Mouse (Mus musculus): ENCODE data around the gene Dusp3.
"Not testable (repeated sequence)": the region's sequence is repeated elsewhere in the genome, so short reads cannot be mapped to it uniquely, and the experiment has no call there.

Gene Dusp3

DNA sequence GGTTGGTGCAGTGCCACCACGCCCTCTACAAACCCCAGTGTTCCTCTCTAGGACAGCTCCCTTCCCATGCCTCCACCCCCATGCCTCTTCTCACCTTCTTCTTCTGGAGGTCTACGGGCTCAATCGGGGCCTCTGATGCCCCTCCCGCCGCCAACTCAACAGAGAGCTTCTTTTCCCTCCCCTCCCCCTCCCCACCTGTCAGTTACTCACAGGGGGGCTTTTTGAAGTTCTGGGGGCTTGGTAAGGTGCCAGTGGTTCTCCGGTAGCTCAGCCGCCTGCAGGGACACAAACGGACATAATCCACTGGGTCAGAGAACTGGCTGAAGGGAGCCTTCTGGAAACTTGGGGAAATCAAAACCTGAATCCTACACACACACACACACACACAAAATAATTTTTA is 24.7 kb upstream of the Dusp3 start:
- no peak for DNase-seq (ENCODE audit: low spot score in 2 of 2)

GRCm38 (mm10) chr11:102010140-102010539 is 23.3 kb upstream of the Dusp3 start:
- no peak for DNase-seq (ENCODE audit: low spot score in 2 of 2)

- DNase-seq (ENCODE audit: low spot score in 2 of 2): no peak
Observed at GRCm38 (mm10) chr11:102008954-102009637, 22.3 kb upstream of the Dusp3 start.

- no peak for DNase-seq (ENCODE audit: low spot score in 2 of 2)
Observed at GRCm38 (mm10) chr11:102008372-102008771, 21.6 kb upstream of the Dusp3 start.

DNA sequence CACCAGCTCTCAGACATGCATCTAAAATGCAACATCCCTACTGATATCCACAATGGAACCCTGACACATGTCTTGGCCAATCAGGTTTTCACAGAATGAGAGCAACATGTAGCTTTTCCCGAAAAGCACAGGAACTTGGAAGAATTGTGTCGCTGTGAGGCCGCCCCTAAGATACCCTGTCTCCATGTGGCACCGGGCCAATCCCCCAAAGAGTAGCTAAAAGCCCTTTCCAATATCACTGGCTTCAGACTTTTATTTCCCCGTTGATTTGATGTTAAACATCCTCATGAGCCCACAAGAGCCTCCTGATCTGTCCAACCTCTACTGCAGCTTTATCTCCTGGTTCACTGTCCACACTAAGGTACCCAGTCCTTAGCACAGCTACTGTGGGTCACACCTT is 19.9 kb upstream of the Dusp3 start:
- no peak for DNase-seq (ENCODE audit: low spot score in 2 of 2)

- DNase-seq (ENCODE audit: low spot score in 2 of 2): no peak
Observed at GRCm38 (mm10) chr11:102006271-102006670, 19.5 kb upstream of the Dusp3 start.

DNA sequence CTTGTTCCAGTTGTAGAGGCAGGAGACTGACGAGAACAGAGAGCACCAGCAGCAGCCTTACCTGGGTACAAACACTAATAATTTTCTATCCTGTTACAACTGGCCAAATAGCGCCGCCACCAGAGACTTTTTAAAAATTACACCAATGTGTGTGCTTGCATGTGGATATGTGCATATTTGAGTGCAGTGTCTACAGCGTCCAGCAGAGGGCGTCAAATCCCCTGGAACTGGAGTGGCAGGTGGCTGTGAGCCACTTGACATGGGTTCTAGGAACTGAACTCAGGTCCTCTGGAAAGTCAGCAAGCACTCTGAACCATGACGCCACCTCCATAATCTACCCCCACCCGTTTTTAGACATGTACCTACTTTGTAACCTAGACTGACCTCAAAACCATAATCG is 17.4 kb upstream of the Dusp3 start:
- no peak for DNase-seq (ENCODE audit: low spot score in 2 of 2)

DNA sequence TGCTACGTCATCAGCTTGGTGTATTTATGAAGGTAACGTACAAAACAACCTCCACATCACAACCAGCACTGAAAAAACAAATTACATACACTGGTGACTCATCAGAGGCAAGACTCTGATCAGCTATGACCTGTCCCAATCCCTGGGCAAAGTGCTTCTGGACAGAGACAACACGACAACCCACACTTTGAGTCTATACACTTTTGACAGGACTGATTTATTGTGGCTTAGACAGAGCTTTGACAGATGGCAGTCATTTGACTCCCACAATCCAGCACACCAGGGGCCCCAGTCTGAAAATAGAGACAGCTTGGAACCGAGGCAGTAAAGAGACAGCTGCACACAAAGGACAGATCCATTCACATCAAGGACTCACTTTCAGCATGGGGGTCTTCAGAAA is 12.7 kb upstream of the Dusp3 start:
- DNase-seq (ENCODE audit: low spot score in 2 of 2): no peak

- no peak for DNase-seq (ENCODE audit: low spot score in 2 of 2)
Observed at GRCm38 (mm10) chr11:101998258-101998657, 11.4 kb upstream of the Dusp3 start.

DNA sequence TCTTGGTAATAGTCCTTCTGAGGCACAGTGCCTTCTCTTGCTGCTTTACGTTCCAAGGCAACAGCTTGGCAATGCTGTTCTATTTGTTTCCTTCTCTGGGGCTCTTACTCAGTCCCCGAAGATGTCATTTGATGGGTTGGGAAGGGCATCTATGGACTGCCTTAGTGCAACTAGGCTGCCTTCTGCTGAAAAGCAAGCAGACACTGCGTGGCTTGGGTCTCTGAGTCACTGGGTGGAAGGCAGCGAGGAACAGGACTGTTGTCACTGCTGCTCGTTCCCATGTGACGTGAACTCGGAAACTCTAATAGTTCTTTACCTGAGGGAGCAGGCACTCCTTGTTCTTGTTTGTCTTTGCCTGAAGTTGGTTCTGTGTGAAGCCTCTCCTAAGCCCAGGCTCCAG is 9.1 kb upstream of the Dusp3 start:
- no peak for DNase-seq (ENCODE audit: low spot score in 2 of 2)

GRCm38 (mm10) chr11:101994100-101994499 is 7.3 kb upstream of the Dusp3 start:
- no peak for DNase-seq (ENCODE audit: low spot score in 2 of 2)

- DNase-seq (ENCODE audit: low spot score in 2 of 2): no peak
Observed at GRCm38 (mm10) chr11:101992411-101992810, 5.6 kb upstream of the Dusp3 start.

GRCm38 (mm10) chr11:101991813-101992212 is 5.0 kb upstream of the Dusp3 start:
- no peak for DNase-seq (ENCODE audit: low spot score in 2 of 2)

DNA sequence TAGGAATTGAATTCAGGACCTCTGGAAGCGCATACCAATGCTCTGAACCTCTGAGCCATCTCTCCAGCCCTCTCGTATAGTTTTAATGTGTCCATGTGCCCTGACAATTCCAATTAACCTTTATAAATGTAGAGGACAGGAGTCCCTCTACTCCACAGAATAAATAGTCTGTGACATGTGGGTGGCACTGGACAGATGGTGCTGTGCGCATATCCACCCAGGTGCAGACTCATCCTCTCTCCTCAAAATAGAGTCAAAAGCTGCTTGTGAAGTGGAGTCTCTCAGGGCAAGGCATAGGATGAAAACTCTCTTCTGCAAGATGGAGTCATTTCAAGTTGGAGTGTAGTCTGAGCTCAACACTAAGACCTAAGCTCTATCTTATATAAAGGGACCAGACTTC is 3.4 kb upstream of the Dusp3 start:
- no peak for DNase-seq (ENCODE audit: low spot score in 2 of 2)

- DNase-seq (ENCODE audit: low spot score in 2 of 2): peak; percentile 74 to 84
Observed at GRCm38 (mm10) chr11:101985990-101986389, 823 bp downstream of the Dusp3 start.

DNA sequence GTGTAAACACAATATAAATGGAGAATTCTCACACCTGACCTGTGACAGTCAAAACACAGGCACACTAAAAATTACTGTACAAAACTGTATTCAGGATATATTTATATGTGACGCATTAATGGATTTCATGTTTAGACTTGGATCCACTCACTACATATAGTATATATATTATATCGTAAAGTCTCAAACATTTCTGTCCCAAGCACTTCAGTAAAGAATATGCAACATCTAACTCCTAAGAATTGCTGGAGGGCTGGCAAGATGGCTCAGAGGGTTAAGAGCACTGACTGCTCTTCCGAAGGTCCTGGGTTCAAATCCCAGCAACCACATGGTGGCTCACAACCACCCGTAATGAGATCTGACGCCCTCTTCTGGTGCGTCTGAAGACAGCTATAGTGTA is 1.4 kb downstream of the Dusp3 start:
- not testable (repeated sequence) for DNase-seq (ENCODE audit: low spot score in 2 of 2)

DNA sequence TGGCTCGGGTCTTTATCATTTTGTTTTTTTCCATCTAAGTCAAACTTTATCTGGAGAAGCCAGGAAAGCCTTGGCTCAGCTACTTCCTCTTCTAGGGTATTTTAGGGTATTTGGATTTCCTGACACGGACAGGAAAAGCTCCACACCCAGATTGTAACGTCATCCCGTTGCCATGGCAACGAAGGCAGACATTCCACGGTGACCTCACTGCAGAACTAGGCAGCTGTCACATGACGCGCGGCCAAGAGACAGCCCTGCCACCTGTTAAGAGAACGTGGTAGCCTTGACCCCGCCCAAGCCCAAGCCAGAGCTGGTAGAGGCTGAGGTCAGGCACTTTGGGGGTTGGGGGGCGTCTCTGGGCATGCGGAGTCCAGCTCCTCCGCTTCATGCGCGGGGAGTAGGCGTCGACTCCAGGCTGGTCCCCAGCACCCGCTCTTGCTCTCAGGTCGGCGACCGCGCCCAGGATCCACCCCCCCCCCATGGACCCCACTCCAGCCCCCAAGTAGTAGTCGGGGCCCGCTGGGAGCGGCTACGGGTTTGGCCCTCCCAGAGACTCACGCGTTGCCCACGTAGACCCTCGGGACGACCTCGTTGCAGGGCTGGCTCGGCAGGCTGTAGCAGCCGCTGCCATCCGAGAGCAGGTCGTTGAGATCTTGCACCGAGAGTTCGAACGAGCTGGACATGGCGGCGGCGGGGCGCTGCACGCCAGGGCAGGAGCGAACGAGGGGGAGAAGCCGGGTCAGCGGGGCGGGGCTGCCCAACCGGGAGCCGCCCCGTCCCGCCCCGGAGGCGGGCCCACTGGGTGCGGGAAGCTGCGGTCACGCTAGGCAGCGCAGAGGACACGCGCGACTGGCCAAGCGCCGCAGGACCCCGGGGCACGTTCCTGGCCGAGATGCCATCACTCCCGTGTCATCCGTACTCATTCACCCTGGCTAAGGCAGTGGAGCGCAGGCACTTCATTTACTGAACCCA is 2.5 kb downstream of the Dusp3 start, which contains the start of gene Cfap97d1:
Cfap97d1 (plus strand) TSS at position 226 of the 972 bp plus-strand sequence.
- peak; percentile 63 to 79 for DNase-seq (ENCODE audit: low spot score in 2 of 2)

GRCm38 (mm10) chr11:101983431-101983921 is 3.3 kb downstream of the Dusp3 start:
- no peak for DNase-seq (ENCODE audit: low spot score in 2 of 2)

DNA sequence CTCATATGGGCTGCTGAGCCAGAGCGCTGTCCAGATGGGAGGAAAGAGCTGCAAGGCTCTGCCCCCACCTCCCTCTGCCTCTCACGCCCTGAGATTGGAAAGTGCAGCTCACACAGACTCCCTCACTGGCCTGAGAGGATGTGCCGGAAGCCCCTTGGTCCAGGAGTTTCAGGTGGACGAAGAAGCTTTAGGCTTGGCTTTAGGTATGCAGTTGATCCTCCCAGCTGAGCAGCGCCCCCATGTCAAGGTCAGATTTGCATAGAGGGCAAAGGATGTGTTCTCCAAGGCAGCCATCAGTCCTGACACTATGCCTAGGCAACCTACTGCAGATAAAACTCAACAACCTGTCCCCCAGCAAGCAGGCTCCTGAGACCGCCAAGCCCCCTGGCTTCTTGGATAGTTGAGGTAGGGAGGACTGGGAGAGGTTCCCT is 3.8 kb downstream of the Dusp3 start:
- DNase-seq (ENCODE audit: low spot score in 2 of 2): no peak

DNA sequence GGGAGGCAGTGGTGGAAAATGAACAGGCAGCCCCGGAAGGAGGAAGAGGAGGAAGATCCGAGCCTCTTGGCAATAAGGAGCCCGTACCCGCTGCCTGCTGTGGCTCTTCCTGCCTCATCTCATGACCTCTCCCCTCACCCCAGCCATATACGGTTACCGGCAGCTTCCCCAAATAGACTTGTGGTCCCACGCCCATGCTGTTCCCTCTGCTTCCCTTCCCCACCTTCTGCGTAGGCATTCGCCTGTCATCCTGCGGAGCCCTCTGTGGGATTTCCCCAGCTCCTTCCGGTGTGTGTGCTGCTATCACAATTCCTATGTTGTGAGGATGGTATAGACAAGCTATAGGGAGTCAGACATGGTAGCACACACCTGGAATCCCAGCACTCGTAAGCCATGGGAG is 5.0 kb downstream of the Dusp3 start:
- DNase-seq (ENCODE audit: low spot score in 2 of 2): no peak

- no peak for DNase-seq (ENCODE audit: low spot score in 2 of 2)
Observed at GRCm38 (mm10) chr11:101980603-101981157, 6.1 kb downstream of the Dusp3 start.

DNA sequence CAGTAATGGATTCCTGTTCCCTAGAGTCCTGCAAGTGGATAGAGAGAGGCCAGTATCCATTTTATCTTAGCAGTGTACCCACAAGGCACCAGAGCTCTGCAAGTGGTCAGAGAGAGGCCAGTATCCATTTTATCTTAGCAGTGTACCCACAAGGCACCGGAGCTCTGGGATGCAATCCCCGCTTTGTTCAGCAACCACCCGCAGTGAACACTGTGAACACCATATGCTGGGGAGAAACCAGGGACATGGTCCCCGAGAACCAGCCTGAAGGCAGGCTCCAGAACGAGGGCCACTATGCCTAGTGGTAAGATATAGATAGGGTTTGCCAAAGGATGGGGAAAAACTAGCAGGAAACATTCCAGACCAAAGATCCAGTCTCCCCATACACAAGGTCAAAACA is 7.7 kb downstream of the Dusp3 start:
- no peak for DNase-seq (ENCODE audit: low spot score in 2 of 2)

Data from spleen, postnatal 4 days (tissue).